Mouse (Mus musculus) liver, embryonic 13.5 days (tissue): ENCODE measurements around the gene Fn3k. TPM values are rescaled to one million over a fixed set of nuclear protein-coding genes. Genes with fewer than 3 reads are reported as not detected.
A peak's percentile ranks its signal among the peaks of the same experiment; 100 is the strongest.

ENCODE experiments used
- ATAC-seq: fragments of 200-750 bp; cut with Nextera tagmentation; 2 replicates; pipeline ENCODE4 v1.8.0; 2017; ENCODE audit warnings: low read depth, mild to moderate bottlenecking, moderate number of reproducible peaks, moderate library complexity
- DNase-seq: peaks from one replicate; pipeline ENCODE4 v3.0.0; 2022
- H3K27ac ChIP-seq: fragments of 300-500 bp; sonication (generic); 2 replicates; pipeline ENCODE4 v1.5.1; 2015; ENCODE audit warnings: moderate library complexity, mild to moderate bottlenecking, inconsistent platforms
- H3K27me3 ChIP-seq: fragments of 300-500 bp; sonication (generic); 2 replicates; pipeline ENCODE4 v1.6.1; 2015; ENCODE audit warnings: mild to moderate bottlenecking, inconsistent platforms
- H3K36me3 ChIP-seq: fragments of 300-500 bp; sonication (generic); 2 replicates; pipeline ENCODE4 v1.6.1; 2015; ENCODE audit warnings: mild to moderate bottlenecking, inconsistent platforms
- H3K4me1 ChIP-seq: fragments of 300-500 bp; sonication (generic); replicated peaks from 2 replicates; pipeline ENCODE4 v1.6.1; 2015; ENCODE audit warnings: inconsistent platforms
- H3K4me2 ChIP-seq: fragments of 300-500 bp; sonication (generic); 2 replicates; pipeline ENCODE4 v1.6.1; 2015; ENCODE audit warnings: inconsistent platforms, mild to moderate bottlenecking, moderate library complexity
- H3K4me3 ChIP-seq: fragments of 300-500 bp; sonication (generic); replicated peaks from 2 replicates; pipeline ENCODE4 v1.5.1; 2015; ENCODE audit warnings: mild to moderate bottlenecking, inconsistent platforms
- H3K9ac ChIP-seq: fragments of 300-500 bp; sonication (generic); 2 replicates; pipeline ENCODE4 v1.6.1; 2015; ENCODE audit warnings: mild to moderate bottlenecking, inconsistent platforms
- H3K9me3 ChIP-seq: fragments of 300-500 bp; sonication (generic); replicated peaks from 2 replicates; pipeline ENCODE4 v1.6.1; 2016; ENCODE audit warnings: inconsistent platforms
- WGBS: fragments of 180-500 bp; shearing (Covaris S2); methylation state at CpG from one replicate; pipeline ENCODE4 v1.1.7; 2015; ENCODE audit not compliant: insufficient replicate concordance; 5-methylcytosine and 5-hydroxymethylcytosine counted together
- polyA plus RNA-seq: library from polyadenylated mRNA; unstranded; fragments of >200 nt; fragmentation: Nextera tagmentation; extraction: Ambion mirVana; gene quantifications from 2 replicates; pipeline ENCODE4 v1.2.1, GENCODE M21; 2015

Gene Fn3k
- polyA plus RNA-seq, 1 experiment from 2014 or later = 42.7 TPM

DNA sequence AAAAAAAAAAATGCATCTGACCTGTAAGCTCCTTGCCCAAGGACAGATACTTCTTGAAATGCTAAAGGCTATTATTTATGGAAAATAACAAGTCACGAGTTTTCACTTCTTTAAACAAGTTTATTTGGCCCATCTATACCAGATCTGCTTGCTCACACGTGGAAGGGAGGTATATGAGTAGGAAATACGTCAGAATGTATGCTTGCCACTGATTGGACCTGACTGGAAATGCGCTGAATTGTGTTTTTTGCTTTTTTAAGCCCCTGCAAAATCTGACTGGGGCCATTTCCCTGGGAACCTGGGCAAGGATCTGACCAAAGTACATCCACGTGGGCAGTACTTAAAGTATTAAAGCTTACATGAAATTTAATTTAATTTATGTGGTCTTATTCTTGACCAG lies 14.3 kb upstream of the Fn3k start:
- WGBS = 49% methylated on average over 5 of the region's 5 CpGs
- peak overlapping the region; percentile 95 for H3K27ac ChIP-seq
- DNase-seq (no peak), ATAC-seq (no peak)
- H3K9ac ChIP-seq = peak overlapping the region; percentile 81
- peaks cover 17% of the 10 kb centered on the region for H3K36me3 ChIP-seq
- no peaks in the 10 kb centered on the region for H3K9me3 ChIP-seq
- H3K4me1 ChIP-seq = peaks cover 51% of the 10 kb centered on the region
- peak overlapping the region; percentile 91 for H3K4me3 ChIP-seq
- H3K27me3 ChIP-seq = no peaks in the 10 kb centered on the region
- H3K4me2 ChIP-seq = peak overlapping the region; percentile 81

DNA sequence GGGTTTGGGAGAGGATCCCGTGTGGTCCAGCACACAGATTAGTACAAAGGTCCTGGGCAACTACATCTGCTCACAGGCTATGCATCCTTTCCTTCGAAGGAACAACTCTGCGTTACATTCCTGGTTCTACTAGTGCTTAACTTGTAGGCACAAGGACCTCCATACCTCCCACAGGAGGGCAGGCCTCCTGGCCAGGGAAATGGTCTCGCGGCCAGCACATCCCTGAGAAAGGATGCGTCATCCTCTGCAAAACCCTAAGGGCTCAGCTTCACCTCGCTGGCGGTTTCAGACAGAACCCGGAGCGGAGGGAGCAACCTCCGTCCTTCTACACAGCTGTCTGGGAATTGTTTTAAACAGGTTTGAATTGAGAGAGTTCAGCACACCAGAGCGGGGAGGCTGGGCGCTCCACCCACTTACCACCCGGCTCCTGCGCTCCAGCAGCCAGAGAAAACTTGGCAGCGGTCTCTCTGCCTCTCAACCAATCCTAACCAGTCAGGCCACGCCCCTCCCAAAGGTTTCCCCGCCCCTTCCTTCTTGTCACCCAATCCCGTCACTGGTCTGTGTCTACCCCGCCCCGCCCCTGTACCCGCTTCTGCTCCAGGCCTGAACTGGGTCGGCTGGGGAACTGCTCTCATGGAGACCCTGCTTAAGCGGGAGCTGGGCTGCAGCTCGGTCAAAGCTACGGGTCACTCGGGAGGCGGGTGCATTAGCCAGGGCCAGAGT lies 13.7 kb upstream of the Fn3k start, which contains the start of gene Fn3krp:
Fn3krp (plus strand) TSS at position 572 of the 723 bp plus-strand sequence.
- H3K27ac ChIP-seq = peak within 1 kb of the TSS; percentile 95
- no peaks in the 10 kb centered on the region for H3K27me3 ChIP-seq
- peaks cover 57% of the 10 kb centered on the region for H3K4me1 ChIP-seq
- DNase-seq (peak; percentile 98), ATAC-seq (peak; percentile 98)
- no peaks in the 10 kb centered on the region for H3K9me3 ChIP-seq
- peak within 1 kb of the TSS; percentile 96 for H3K9ac ChIP-seq
- WGBS = 2% methylated on average over 28 of the region's 28 CpGs
- peaks cover 23% of the 10 kb centered on the region for H3K36me3 ChIP-seq
- peak within 1 kb of the TSS; percentile 91 for H3K4me3 ChIP-seq
- H3K4me2 ChIP-seq = peak within 1 kb of the TSS; percentile 81

- Histone ChIP-seq H3K27me3 (no peaks in the 10 kb centered on the region), H3K4me3 (peak overlapping the region; percentile 91), H3K4me2 (peak overlapping the region; percentile 70), H3K9ac (peak overlapping the region; percentile 96), H3K4me1 (peaks cover 61% of the 10 kb centered on the region), H3K27ac (peak overlapping the region; percentile 90), H3K9me3 (no peaks in the 10 kb centered on the region), H3K36me3 (peaks cover 30% of the 10 kb centered on the region)
- DNase-seq = no peak
- peak; percentile 64 for ATAC-seq
- under 1% methylated on average over 28 of the region's 28 CpGs for WGBS
Measured at GRCm38 (mm10) chr11:121421553-121422173, 13.1 kb upstream of the Fn3k start.

DNA sequence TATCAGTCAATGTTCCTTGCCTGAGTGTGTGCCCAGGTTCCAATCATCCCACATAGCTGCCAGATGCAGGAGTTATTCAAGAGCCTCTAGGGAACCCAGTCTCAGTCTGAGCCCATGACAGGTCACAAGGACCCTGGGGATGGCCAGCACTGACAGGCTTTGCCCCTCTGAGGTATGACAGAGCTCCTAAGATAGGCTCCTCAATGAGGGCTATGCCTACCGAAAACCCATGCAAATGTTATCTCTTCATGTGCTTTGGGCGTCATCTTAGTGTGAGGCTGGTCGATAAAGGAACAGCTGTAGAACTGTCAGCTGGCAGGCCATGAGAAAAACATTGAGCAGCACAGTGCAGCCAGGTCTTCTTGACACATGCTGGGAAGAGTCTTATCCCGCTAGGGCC lies 1.3 kb upstream of the Fn3k start:
- Histone ChIP-seq H3K4me3 (peak overlapping the region; percentile 75), H3K4me2 (peak overlapping the region; percentile 89), H3K9me3 (no peaks in the 10 kb centered on the region), H3K36me3 (peaks cover 47% of the 10 kb centered on the region), H3K27ac (peak overlapping the region; percentile 99), H3K27me3 (no peaks in the 10 kb centered on the region), H3K9ac (peak overlapping the region; percentile 69), H3K4me1 (peaks cover 71% of the 10 kb centered on the region)
- WGBS = 24% methylated on average over 4 of the region's 4 CpGs
- ATAC-seq (peak; percentile 77), DNase-seq (peak; percentile 82)

DNA sequence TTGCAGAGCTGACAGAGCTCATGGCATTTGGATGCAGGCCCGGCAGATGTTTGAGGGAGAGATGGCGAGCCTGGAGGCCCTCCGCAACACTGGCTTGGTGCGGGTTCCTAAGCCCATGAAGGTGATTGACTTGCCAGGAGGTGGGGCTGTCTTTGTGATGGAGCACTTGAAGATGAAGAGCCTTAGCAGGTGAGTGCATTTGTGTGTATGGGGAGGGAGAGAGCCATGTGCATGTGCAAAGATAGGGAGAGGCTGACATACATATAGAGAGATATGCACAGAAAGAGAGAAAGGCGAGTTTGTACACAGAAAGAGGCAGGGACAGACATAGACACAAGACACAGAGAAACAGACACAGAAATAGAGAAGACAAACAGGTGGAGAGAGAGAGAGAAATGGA lies 2.5 kb downstream of the Fn3k start:
- ATAC-seq (0 out of 2 replicates have a peak, but pooled peaks have one; percentile 3), DNase-seq (peak; percentile 41)
- Histone ChIP-seq H3K27ac (peak overlapping the region; percentile 99), H3K27me3 (peaks cover 12% of the 10 kb centered on the region), H3K36me3 (peaks cover 52% of the 10 kb centered on the region), H3K4me3 (peak overlapping the region; percentile 75), H3K9me3 (no peaks in the 10 kb centered on the region), H3K9ac (peak overlapping the region; percentile 90), H3K4me2 (peak overlapping the region; percentile 89), H3K4me1 (peaks cover 70% of the 10 kb centered on the region)
- WGBS = 72% methylated on average over 5 of the region's 5 CpGs

- Histone ChIP-seq H3K4me1 (peaks cover 48% of the 10 kb centered on the region), H3K36me3 (peaks cover 60% of the 10 kb centered on the region), H3K4me2 (peak overlapping the region; percentile 89), H3K9ac (peak overlapping the region; percentile 61), H3K27me3 (peaks cover 24% of the 10 kb centered on the region), H3K9me3 (no peaks in the 10 kb centered on the region), H3K27ac (peak overlapping the region; percentile 70), H3K4me3 (peak overlapping the region; percentile 75)
- ATAC-seq = peak; percentile 46
- WGBS = 56% methylated on average over 5 of the region's 5 CpGs
- DNase-seq = no peak
Measured at GRCm38 (mm10) chr11:121439686-121440292, 5.1 kb downstream of the Fn3k start.

GRCm38 (mm10) chr11:121441653-121442052 lies 6.9 kb downstream of the Fn3k start:
- no peak for DNase-seq
- Histone ChIP-seq H3K9ac (no peak overlapping the region), H3K4me1 (peaks cover 39% of the 10 kb centered on the region), H3K4me3 (no peak overlapping the region), H3K4me2 (no peak overlapping the region), H3K27me3 (peaks cover 34% of the 10 kb centered on the region), H3K9me3 (no peaks in the 10 kb centered on the region), H3K36me3 (peaks cover 60% of the 10 kb centered on the region), H3K27ac (no peak overlapping the region)
- WGBS = 77% methylated on average over 4 of the region's 4 CpGs
- ATAC-seq = no peak

GRCm38 (mm10) chr11:121442076-121442475 lies 7.4 kb downstream of the Fn3k start:
- 41% methylated on average over 2 of the region's 2 CpGs for WGBS
- peaks cover 35% of the 10 kb centered on the region for H3K27me3 ChIP-seq
- peaks cover 60% of the 10 kb centered on the region for H3K36me3 ChIP-seq

GRCm38 (mm10) chr11:121451216-121451726 lies 16.6 kb downstream of the Fn3k start:
- DNase-seq (no peak), ATAC-seq (no peak)
- Histone ChIP-seq H3K27me3 (peaks cover 24% of the 10 kb centered on the region; the same call in 1 of the 2 replicates), H3K9me3 (no peaks in the 10 kb centered on the region), H3K4me2 (peak overlapping the region; percentile 89), H3K36me3 (peaks cover 48% of the 10 kb centered on the region), H3K4me1 (peaks cover 47% of the 10 kb centered on the region), H3K9ac (peak overlapping the region; percentile 83), H3K4me3 (peak overlapping the region; percentile 77), H3K27ac (peak overlapping the region; percentile 93)
- 27% methylated on average over 9 of the region's 9 CpGs for WGBS

More at GRCm38 (mm10) chr11:121442076-121442475, 7.4 kb downstream of the Fn3k start:
- DNase-seq = no peak
- no peaks in the 10 kb centered on the region for H3K9me3 ChIP-seq
- ATAC-seq = no peak
- no peak overlapping the region for H3K4me2 ChIP-seq
- H3K4me3 ChIP-seq = no peak overlapping the region
- H3K9ac ChIP-seq = no peak overlapping the region
- no peak overlapping the region for H3K27ac ChIP-seq
- peaks cover 35% of the 10 kb centered on the region for H3K4me1 ChIP-seq

DNA sequence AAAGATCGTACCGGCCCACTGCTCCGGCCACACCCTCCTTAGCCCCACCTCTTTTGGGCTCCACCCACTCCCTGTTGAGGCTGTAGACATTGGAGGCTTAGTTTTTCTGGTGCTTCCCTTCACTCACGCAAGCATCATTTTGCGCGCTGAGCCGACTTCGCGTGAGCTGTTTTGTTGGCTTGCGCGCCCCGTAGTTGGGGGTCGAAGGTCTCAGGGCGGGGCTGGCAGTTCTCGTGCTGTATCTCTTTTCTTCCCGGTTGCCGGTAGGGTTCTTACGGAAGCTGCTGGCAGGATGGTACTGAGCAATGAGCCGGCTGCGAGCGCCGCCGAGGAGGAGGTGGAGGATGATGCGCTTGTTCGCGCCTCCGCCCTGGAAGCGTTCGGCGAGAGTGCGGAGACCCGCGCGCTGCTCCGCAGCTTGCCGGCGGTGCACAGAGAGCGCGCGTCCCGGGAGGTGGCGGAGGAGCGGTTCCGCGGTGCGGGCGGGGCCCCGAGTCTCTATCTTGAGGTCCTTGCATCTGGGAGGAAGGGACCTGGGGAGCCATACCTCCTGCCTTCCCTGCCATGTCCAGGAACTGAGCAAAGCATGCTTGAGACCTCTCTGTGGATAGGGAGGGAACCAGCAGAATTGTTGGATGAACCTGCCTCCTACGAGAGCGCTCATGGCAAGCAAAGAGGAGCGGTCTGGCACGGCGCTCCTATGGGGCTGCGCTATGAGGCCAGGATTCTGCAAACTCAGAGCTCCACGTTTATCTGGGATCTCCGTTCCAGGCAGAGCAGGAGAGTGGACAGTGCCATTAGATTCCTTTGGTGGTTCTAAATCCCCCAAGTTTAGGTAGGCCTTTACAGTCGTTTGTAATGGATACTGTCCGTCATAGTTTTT lies 17.3 kb downstream of the Fn3k start, which contains the start of gene Tbcd:
Tbcd (plus strand) TSS at position 197 of the 883 bp plus-strand sequence.
- Histone ChIP-seq H3K36me3 (peaks cover 50% of the 10 kb centered on the region), H3K27ac (peak within 1 kb of the TSS; percentile 93), H3K4me2 (peak within 1 kb of the TSS; percentile 89), H3K4me1 (peaks cover 47% of the 10 kb centered on the region), H3K9me3 (no peaks in the 10 kb centered on the region), H3K27me3 (peaks cover 20% of the 10 kb centered on the region; the same call in 1 of the 2 replicates), H3K4me3 (peak within 1 kb of the TSS; percentile 77), H3K9ac (peak within 1 kb of the TSS; percentile 83)
- ATAC-seq = peak; percentile 92
- under 1% methylated on average over 58 of the region's 58 CpGs for WGBS
- DNase-seq = peak; percentile 94
